Mouse (Mus musculus): ENCODE measurements around the gene Tmem132d. TPM values are rescaled to one million over a fixed set of nuclear protein-coding genes. Genes with fewer than 3 reads are reported as not detected.

Tmem132d gene
- polyA plus RNA-seq, 1 experiment from 2014 or later: 3.0 TPM

GRCm38 (mm10) chr5:127874461-127874860 lies 558.4 kb downstream of the Tmem132d start:
- H3K9ac ChIP-seq (ENCODE audit: low read depth, low read length): no peak overlapping the region
- no peaks in the 10 kb centered on the region for H3K36me3 ChIP-seq (ENCODE audit: control insufficient read depth, insufficient read depth, low read length)
- no peak overlapping the region for H3K4me2 ChIP-seq (ENCODE audit: low read length)
- 70% methylated on average over 6 of the region's 6 CpGs for WGBS
- no peak overlapping the region for H3K4me3 ChIP-seq (ENCODE audit: low read length)
- H3K4me1 ChIP-seq (ENCODE audit: control insufficient read depth, insufficient read depth, low read depth, low read length): no peaks in the 10 kb centered on the region
- H3K27me3 ChIP-seq (replicated peaks; ENCODE audit: control insufficient read depth, insufficient read depth, low read length): no peaks in the 10 kb centered on the region
- ATAC-seq: no peak
- no peaks in the 10 kb centered on the region for H3K9me3 ChIP-seq (ENCODE audit: control insufficient read depth, low read length)
- H3K27ac ChIP-seq (ENCODE audit: low read depth, low read length): no peak overlapping the region

- H3K36me3 ChIP-seq (ENCODE audit: control insufficient read depth, insufficient read depth, low read length): no peaks in the 10 kb centered on the region
- no peaks in the 10 kb centered on the region for H3K27me3 ChIP-seq (replicated peaks; ENCODE audit: control insufficient read depth, insufficient read depth, low read length)
- H3K4me2 ChIP-seq (ENCODE audit: low read length): no peak overlapping the region
- ATAC-seq: no peak
- H3K9me3 ChIP-seq (ENCODE audit: control insufficient read depth, low read length): no peaks in the 10 kb centered on the region
- H3K4me3 ChIP-seq (ENCODE audit: low read length): no peak overlapping the region
- 93% methylated on average over 6 of the region's 6 CpGs for WGBS
- no peak overlapping the region for H3K9ac ChIP-seq (ENCODE audit: low read depth, low read length)
- H3K4me1 ChIP-seq (ENCODE audit: control insufficient read depth, insufficient read depth, low read depth, low read length): no peaks in the 10 kb centered on the region
- no peak overlapping the region for H3K27ac ChIP-seq (ENCODE audit: low read depth, low read length)
These were observed 567.7 kb downstream of the Tmem132d start for GRCm38 (mm10) chr5:127865157-127865556.

- no peaks in the 10 kb centered on the region for H3K27me3 ChIP-seq (replicated peaks; ENCODE audit: control insufficient read depth, insufficient read depth, low read length)
- H3K27ac ChIP-seq (ENCODE audit: low read depth, low read length): no peak overlapping the region
- no peaks in the 10 kb centered on the region for H3K4me1 ChIP-seq (ENCODE audit: control insufficient read depth, insufficient read depth, low read depth, low read length)
- H3K9me3 ChIP-seq (ENCODE audit: control insufficient read depth, low read length): no peaks in the 10 kb centered on the region
- no peak overlapping the region for H3K4me2 ChIP-seq (ENCODE audit: low read length)
- 74% methylated on average over 2 of the region's 2 CpGs for WGBS
- no peak for ATAC-seq
- no peaks in the 10 kb centered on the region for H3K36me3 ChIP-seq (ENCODE audit: control insufficient read depth, insufficient read depth, low read length)
- no peak overlapping the region for H3K4me3 ChIP-seq (ENCODE audit: low read length)
- H3K9ac ChIP-seq (ENCODE audit: low read depth, low read length): no peak overlapping the region
These were observed 573.2 kb downstream of the Tmem132d start for GRCm38 (mm10) chr5:127859719-127860118.

- Histone ChIP-seq H3K4me3 (ENCODE audit: low read length) (no peak overlapping the region), H3K4me1 (ENCODE audit: control insufficient read depth, insufficient read depth, low read depth, low read length) (no peaks in the 10 kb centered on the region), H3K27me3 (replicated peaks; ENCODE audit: control insufficient read depth, insufficient read depth, low read length) (no peaks in the 10 kb centered on the region), H3K9ac (ENCODE audit: low read depth, low read length) (no peak overlapping the region), H3K4me2 (ENCODE audit: low read length) (no peak overlapping the region), H3K27ac (ENCODE audit: low read depth, low read length) (no peak overlapping the region), H3K9me3 (ENCODE audit: control insufficient read depth, low read length) (no peaks in the 10 kb centered on the region), H3K36me3 (ENCODE audit: control insufficient read depth, insufficient read depth, low read length) (no peaks in the 10 kb centered on the region)
- no peak for ATAC-seq
- WGBS: 76% methylated on average over 1 of the region's 1 CpGs
These were observed 580.6 kb downstream of the Tmem132d start for GRCm38 (mm10) chr5:127852305-127852704.

GRCm38 (mm10) chr5:127831791-127832190 lies 601.1 kb downstream of the Tmem132d start:
- WGBS: 66% methylated on average over 2 of the region's 2 CpGs
- Histone ChIP-seq H3K36me3 (ENCODE audit: control insufficient read depth, insufficient read depth, low read length) (no peaks in the 10 kb centered on the region), H3K9ac (ENCODE audit: low read depth, low read length) (no peak overlapping the region), H3K4me2 (ENCODE audit: low read length) (no peak overlapping the region), H3K4me3 (ENCODE audit: low read length) (no peak overlapping the region), H3K9me3 (ENCODE audit: control insufficient read depth, low read length) (no peaks in the 10 kb centered on the region), H3K27ac (ENCODE audit: low read depth, low read length) (no peak overlapping the region), H3K27me3 (replicated peaks; ENCODE audit: control insufficient read depth, insufficient read depth, low read length) (no peaks in the 10 kb centered on the region), H3K4me1 (ENCODE audit: control insufficient read depth, insufficient read depth, low read depth, low read length) (no peaks in the 10 kb centered on the region)
- no peak for ATAC-seq

- Histone ChIP-seq H3K4me2 (ENCODE audit: low read length) (no peak overlapping the region), H3K9me3 (ENCODE audit: control insufficient read depth, low read length) (no peaks in the 10 kb centered on the region), H3K27ac (ENCODE audit: low read depth, low read length) (no peak overlapping the region), H3K4me3 (ENCODE audit: low read length) (no peak overlapping the region), H3K9ac (ENCODE audit: low read depth, low read length) (no peak overlapping the region), H3K4me1 (ENCODE audit: control insufficient read depth, insufficient read depth, low read depth, low read length) (no peaks in the 10 kb centered on the region), H3K27me3 (replicated peaks; ENCODE audit: control insufficient read depth, insufficient read depth, low read length) (no peaks in the 10 kb centered on the region), H3K36me3 (ENCODE audit: control insufficient read depth, insufficient read depth, low read length) (no peaks in the 10 kb centered on the region)
- 80% methylated on average over 1 of the region's 1 CpGs for WGBS
- ATAC-seq: no peak
These were observed 602.0 kb downstream of the Tmem132d start for GRCm38 (mm10) chr5:127830831-127831230.

- 88% methylated on average over 6 of the region's 6 CpGs for WGBS
- H3K4me1 ChIP-seq (ENCODE audit: control insufficient read depth, insufficient read depth, low read depth, low read length): no peaks in the 10 kb centered on the region
- ATAC-seq: no peak
- H3K4me3 ChIP-seq (ENCODE audit: low read length): no peak overlapping the region
- H3K36me3 ChIP-seq (ENCODE audit: control insufficient read depth, insufficient read depth, low read length): no peaks in the 10 kb centered on the region
- H3K27me3 ChIP-seq (replicated peaks; ENCODE audit: control insufficient read depth, insufficient read depth, low read length): no peaks in the 10 kb centered on the region
- no peak overlapping the region for H3K4me2 ChIP-seq (ENCODE audit: low read length)
- H3K9me3 ChIP-seq (ENCODE audit: control insufficient read depth, low read length): no peaks in the 10 kb centered on the region
- H3K9ac ChIP-seq (ENCODE audit: low read depth, low read length): no peak overlapping the region
- H3K27ac ChIP-seq (ENCODE audit: low read depth, low read length): no peak overlapping the region
These were observed 604.1 kb downstream of the Tmem132d start for GRCm38 (mm10) chr5:127828756-127829155.

GRCm38 (mm10) chr5:127821960-127822359 lies 610.9 kb downstream of the Tmem132d start:
- no peak for ATAC-seq
- 38% methylated on average over 1 of the region's 1 CpGs for WGBS
- Histone ChIP-seq H3K4me1 (ENCODE audit: control insufficient read depth, insufficient read depth, low read depth, low read length) (no peaks in the 10 kb centered on the region), H3K9ac (ENCODE audit: low read depth, low read length) (no peak overlapping the region), H3K4me3 (ENCODE audit: low read length) (no peak overlapping the region), H3K36me3 (ENCODE audit: control insufficient read depth, insufficient read depth, low read length) (no peaks in the 10 kb centered on the region), H3K9me3 (ENCODE audit: control insufficient read depth, low read length) (no peaks in the 10 kb centered on the region; the same call in 1 of the 2 replicates), H3K27me3 (replicated peaks; ENCODE audit: control insufficient read depth, insufficient read depth, low read length) (no peaks in the 10 kb centered on the region), H3K27ac (ENCODE audit: low read depth, low read length) (no peak overlapping the region), H3K4me2 (ENCODE audit: low read length) (no peak overlapping the region)

- no peak for ATAC-seq
- H3K9me3 ChIP-seq (ENCODE audit: control insufficient read depth, low read length): no peaks in the 10 kb centered on the region
- no peaks in the 10 kb centered on the region for H3K27me3 ChIP-seq (replicated peaks; ENCODE audit: control insufficient read depth, insufficient read depth, low read length)
- H3K4me1 ChIP-seq (ENCODE audit: control insufficient read depth, insufficient read depth, low read depth, low read length): no peaks in the 10 kb centered on the region
- H3K27ac ChIP-seq (ENCODE audit: low read depth, low read length): no peak overlapping the region
- H3K4me2 ChIP-seq (ENCODE audit: low read length): no peak overlapping the region
- no peak overlapping the region for H3K4me3 ChIP-seq (ENCODE audit: low read length)
- WGBS: 79% methylated on average over 8 of the region's 8 CpGs
- H3K36me3 ChIP-seq (ENCODE audit: control insufficient read depth, insufficient read depth, low read length): no peaks in the 10 kb centered on the region
- H3K9ac ChIP-seq (ENCODE audit: low read depth, low read length): no peak overlapping the region
These were observed 617.6 kb downstream of the Tmem132d start for GRCm38 (mm10) chr5:127815292-127815691.

- no peak overlapping the region for H3K4me2 ChIP-seq (ENCODE audit: low read length)
- no peak for ATAC-seq
- no peaks in the 10 kb centered on the region for H3K36me3 ChIP-seq (ENCODE audit: control insufficient read depth, insufficient read depth, low read length)
- no peak overlapping the region for H3K4me3 ChIP-seq (ENCODE audit: low read length)
- 85% methylated on average over 3 of the region's 3 CpGs for WGBS
- no peak overlapping the region for H3K27ac ChIP-seq (ENCODE audit: low read depth, low read length)
- H3K27me3 ChIP-seq (replicated peaks; ENCODE audit: control insufficient read depth, insufficient read depth, low read length): no peaks in the 10 kb centered on the region
- no peak overlapping the region for H3K9ac ChIP-seq (ENCODE audit: low read depth, low read length)
- no peaks in the 10 kb centered on the region for H3K9me3 ChIP-seq (ENCODE audit: control insufficient read depth, low read length)
- H3K4me1 ChIP-seq (ENCODE audit: control insufficient read depth, insufficient read depth, low read depth, low read length): no peaks in the 10 kb centered on the region
These were observed 625.5 kb downstream of the Tmem132d start for GRCm38 (mm10) chr5:127807419-127807818.

Measured in hindbrain, embryonic 16.5 days (tissue).